Mouse (Mus musculus): Measurements from ENCODE around the gene Ddx6.
"Not testable (repeated sequence)": the region's sequence is repeated elsewhere in the genome, so short reads cannot be mapped to it uniquely, and the experiment has no call there.

Ddx6 gene

DNA sequence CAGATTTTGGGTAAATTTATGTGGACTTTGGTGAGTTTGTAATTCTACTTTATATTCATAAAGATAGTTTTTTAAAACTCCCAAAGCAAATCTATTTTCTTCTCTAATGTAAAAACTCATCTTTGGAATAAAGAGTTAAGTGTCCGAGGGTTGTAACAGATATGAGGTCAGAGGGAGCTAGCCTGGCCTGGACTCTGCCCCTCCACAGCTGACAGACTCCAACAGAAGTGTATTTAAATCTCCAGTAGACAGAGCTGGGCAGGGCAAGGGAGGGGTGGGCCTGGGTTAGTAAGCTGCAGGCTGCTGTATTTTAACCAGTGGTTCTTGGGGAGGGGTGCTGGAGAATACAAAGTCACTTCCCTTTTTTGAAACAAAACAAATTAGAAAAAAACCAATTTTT is 35.3 kb downstream of the Ddx6 start:
- in situ Hi-C loops (cut with MboI; ENCODE audit: low sequenced_read_pairs) = not testable (repeated sequence)

DNA sequence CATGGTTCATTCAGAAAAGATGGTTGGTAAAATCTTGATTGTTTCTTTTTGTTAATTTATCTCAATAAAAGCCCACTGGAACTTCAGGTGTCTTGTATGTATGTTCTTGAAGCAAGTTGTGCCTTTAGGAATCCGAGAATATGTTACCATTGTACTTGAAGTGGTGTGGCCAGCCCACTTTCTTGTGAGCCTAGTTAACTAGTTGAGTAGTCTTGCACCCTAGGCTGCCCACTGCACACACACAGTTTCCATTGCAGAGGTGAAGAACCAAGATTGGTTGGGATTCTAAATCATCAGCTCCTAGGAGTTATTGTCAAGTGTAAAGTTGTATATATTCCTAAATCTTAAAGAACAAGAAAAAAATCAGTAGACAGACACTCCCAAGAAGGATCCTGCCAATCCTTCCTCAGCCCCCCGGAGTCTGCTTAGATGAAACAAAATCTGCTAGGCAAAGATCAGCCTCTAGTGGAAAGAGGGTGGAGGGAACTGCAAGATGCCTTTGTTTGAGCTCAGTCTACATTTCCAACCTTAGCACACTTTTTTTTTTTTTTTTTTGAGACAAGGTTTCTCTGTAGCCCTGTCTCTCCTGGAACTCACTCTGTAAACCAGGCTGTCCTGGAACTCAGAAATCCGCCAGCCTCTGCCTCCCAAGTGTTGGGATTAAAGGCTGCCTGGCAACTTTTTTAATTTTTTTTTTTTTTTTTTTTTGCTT is 36.1 kb downstream of the Ddx6 start:
- in situ Hi-C loops (cut with MboI; ENCODE audit: low sequenced_read_pairs) = no loop called here

DNA sequence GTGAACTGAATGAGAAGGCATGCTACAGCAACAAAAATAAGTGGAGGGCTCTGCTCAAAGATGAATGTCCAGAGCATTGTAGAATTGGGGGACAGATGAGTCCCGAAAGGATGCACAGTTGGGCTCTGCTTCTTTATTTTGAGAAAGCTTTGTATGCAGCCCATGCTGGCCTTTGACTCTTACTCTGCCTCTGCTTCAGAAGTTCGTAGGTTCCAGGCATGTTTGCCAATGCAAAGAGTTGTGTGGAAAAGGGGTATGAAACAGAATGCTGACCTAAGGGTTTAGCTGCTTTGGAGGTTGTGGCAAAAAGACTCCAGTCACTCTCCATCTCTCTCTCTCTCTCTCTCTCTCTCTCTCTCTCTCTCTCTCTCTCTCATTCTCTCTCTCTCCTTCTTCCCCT is 36.9 kb downstream of the Ddx6 start:
- in situ Hi-C loops (cut with MboI; ENCODE audit: low sequenced_read_pairs) = no loop called here

DNA sequence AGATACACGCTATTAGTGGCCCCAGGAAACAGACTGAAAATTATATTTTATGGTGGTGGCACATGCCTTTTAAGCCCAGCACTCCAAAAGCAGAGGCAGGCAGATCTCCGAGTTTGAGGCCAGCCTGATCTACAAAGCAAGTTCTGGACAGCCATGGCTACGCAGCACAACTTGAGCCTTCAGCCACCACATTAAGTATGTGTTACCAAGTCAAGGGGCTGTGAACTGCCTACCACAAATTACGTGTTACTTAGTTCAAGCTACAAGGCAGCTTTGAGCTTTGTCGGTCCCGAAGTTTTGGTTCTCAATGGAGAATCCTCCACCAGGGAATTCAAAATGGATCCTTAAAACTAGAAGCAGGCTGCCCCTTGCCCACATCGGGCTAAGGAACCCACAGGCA is 38.4 kb downstream of the Ddx6 start:
- in situ Hi-C loops (cut with MboI; ENCODE audit: low sequenced_read_pairs) = no loop called here

DNA sequence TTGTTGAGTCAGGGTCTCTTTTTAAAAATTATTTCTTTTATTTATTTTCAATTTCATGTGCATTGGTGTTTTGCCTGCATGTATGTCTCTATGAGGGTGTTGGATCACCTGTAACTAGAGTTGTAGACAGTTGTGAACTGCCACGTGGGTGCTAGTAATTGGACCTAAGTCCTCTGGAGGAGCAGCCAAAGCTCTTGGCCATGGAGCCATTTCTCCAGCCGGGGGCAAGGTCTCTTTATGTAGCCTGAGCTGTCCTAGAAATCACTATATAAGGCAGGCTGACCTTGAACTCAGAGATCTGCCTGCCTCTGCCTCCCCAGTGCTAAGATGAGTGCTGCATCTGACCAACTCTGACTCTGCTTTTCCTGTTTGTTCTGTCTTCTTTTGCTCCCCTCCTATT is 39.5 kb downstream of the Ddx6 start:
- in situ Hi-C loops (cut with MboI; ENCODE audit: low sequenced_read_pairs) = no loop called here

DNA sequence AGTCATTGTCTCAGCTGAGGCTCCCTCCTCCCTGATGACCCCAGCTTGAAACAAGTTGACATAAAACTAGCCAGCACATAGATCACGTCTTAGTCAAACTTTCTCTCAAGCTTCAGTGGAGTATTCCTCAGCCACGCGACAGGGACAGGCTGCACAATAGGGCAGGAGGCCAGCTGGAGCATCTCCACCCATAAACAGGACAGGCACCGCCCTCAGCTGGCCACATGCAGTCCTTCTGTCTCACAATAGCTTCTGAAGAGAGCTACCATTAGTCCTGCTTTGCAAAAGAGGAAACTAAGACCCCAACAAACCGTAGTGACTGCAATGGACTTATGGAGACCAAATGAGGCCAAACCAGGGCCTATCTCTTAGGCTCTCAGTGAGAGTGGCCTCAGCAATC is 40.8 kb downstream of the Ddx6 start:
- in situ Hi-C loops (cut with MboI; ENCODE audit: low sequenced_read_pairs) = no loop called here

DNA sequence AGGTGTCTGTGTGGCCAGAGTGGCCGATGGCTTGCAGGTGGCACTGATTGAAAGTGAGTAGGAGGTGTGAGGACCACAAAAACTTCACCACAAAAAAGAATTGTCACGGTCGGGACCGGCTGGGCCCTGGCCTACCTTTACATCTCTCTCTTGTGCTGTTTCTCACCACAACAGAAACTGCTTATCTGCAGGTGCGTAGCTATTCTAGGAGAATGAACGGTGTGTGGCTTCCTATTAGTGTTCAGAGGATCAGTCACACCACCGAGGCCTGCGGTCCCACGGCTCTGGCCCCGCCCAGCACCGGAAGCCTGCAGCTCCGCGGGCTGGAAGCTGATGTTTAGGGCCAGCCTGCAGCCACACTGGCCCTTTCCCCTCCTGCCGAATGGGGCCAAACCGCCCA is 41.2 kb downstream of the Ddx6 start:
- in situ Hi-C loops (cut with MboI; ENCODE audit: low sequenced_read_pairs) = no loop called here

DNA sequence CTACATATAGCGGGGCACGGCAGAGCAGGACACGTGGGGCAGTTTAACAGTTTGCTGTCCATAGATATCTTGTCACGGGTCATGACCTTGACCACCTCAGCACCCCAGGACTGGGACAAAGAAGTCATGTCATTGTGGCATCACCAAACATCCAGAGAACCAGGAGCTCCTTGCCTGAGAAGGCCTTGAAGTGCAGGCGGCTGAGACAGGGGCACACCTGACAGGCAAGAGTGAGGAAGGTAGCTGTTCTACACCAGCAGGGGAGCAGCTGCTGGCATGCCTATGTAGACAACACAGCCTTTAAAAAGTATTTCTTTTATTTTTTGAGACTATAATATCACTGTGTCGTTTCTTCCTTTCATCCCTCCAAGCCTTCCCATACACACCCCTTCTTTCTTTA is 41.7 kb downstream of the Ddx6 start:
- in situ Hi-C loops (cut with MboI; ENCODE audit: low sequenced_read_pairs) = no loop called here

DNA sequence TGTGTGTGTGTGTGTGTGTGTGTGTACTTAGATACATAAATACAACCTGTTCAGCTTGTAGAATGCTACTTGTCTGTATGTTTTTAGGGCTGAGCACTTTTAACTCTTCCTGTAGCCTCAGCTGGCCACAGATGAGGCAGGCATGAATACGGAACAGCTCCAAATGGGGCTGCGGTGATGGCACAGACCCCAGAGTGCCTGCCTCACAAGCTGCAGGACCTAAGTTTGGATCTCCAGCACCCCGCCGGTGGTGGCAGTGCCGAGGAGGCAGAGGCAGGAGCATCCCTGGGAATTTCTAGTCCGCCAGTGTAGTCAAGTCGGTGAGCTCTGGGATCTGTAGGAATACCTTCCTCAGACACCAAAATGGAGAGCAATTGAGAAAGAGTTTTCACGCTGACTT is 42.3 kb downstream of the Ddx6 start:
- in situ Hi-C loops (cut with MboI; ENCODE audit: low sequenced_read_pairs) = no loop called here

DNA sequence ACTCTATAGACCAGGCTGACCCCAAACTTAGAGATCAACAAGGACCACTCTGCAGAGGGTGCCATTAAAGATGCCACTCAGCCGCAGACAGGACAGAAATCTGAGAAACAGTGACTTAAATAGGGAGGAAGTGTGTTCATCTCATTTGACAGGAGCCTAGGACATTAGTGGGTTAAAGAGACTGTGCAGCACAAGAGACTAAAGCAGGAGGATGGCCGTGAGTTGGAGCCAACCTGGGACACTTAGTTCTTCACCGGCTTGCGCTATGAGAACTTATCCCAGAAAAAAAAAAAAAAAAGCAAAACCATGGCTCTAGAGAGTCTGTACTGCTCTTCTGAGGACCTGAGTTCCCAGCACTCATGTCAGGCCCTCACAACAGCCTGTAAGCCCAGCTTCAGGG is 43.0 kb downstream of the Ddx6 start:
- in situ Hi-C loops (cut with MboI; ENCODE audit: low sequenced_read_pairs) = no loop called here

DNA sequence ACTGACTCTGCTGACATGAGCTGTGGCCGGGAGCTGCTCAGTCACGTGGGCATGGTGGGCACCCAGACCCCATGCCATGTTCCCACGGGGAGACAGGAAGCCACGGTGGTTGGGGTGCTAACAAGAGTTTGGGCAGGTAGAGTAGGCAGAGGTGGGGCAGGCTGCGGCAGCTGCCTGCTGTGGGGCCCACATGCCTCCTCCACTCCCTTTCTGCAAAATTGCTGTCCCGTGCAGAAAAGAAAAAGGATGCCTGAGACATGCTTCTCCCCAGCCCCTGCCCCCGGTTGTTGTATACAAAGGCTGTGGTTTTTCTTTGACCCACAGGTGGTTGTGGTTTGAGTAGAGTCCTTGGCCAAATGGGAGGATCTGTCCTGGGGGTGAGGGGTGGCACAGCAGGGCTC is 44.2 kb downstream of the Ddx6 start:
- in situ Hi-C loops (cut with MboI; ENCODE audit: low sequenced_read_pairs) = no loop called here

DNA sequence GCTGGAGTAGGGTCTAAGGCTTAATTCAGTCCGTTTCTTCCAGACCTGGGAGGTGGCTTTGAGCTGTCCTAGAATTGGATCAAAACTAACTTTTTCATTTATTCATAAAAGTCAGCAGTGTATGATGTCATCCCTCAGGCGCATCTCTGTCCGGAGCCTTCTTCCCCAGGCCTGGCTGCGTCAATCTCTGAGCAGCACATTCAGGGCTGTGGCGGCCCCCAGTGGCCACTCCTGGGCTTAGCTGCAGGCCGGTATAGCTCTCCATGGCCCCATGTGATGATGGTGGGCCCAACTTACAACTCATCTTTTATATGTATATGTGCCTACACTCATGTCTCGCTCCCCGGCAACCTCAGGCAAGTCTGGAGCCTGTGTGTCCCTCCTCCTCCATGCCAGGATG is 47.3 kb downstream of the Ddx6 start:
- in situ Hi-C loops (cut with MboI; ENCODE audit: low sequenced_read_pairs) = no loop called here

DNA sequence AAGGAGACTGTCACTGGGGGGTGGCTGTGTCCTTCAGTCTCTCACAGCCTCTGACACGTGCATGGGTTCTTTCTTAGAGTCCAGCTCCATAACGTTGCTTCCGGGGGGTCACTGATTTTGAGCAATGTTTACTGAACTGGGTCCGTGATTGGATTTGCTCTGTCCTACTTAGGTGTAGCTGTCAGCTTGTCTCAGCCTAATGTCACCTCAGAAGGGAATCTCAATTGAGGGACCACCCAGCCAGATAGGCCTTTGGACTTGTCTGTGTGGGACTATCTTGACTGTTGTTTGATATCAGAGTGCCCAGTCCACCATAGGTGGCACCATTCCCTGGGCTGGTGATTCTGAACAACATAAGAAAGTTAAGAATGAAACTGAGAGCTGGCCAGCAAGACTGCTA is 49.2 kb downstream of the Ddx6 start:
- in situ Hi-C loops (cut with MboI; ENCODE audit: low sequenced_read_pairs) = no loop called here

DNA sequence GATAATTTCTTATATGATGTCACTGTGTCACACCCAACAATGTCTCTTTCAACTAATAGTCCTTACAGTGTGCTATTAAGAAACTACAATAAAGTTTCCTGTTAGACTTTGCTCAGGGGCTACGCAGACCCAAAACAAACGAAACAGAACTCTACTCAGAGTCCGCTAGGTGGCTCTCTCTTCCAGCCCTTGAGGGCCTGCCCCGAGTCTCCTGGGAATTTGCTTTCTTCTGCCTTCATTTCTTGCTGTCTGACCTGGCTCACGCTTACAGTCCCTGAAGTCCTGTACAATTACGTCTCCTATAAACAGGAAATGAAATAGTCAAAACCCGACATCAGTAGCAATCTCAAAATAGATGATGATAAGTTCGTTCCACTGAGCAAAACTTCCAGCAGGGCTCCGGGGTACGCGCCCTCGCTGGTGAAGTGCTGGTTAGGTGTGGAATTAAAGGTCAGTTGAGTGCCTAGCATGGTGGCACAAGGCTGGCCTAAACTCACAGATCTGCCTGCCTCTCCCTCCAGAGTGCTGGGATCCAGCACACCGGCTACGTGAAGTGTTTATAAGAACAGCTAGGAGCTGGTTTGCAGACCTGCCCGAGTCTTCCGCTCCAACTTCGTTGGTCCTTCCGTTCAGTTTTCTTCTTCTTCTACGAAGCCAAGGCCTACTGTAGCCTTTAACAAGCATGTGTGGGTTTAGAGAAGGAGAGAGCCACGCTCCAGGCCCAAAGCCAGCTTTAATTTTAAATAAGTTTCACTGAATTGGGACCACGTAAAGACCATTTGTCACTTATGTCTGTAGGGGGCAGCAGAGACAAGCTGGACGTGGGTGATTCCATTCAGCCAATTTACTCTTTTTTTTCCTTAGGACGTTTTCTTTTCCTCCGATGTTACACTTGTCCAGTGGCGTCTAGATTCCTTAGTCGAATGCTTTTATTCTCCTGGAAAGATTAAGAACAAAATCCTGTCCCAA is 50.7 kb downstream of the Ddx6 start:
- in situ Hi-C loops (cut with MboI; ENCODE audit: low sequenced_read_pairs) = no loop called here

DNA sequence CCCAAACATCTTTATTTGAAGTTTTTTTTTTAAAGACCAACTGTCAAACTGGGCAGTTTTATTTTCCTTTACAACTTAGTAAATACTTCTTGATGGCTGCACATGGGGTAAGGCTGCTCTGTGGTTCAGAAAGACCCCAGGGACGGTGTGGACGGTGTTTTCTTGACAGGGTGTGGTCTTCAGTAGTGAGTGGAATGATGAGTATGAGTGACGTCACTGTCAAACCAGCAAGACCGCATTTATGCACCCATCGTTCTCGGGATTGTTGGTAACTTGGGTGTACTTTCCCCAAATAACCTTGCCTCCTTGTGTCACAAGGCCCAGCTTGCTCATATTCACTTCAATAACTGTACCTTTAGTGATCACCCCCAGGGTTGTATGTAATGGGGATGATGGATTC is 59.0 kb downstream of the Ddx6 start:
- in situ Hi-C loops (cut with MboI; ENCODE audit: low sequenced_read_pairs) = no loop called here

DNA sequence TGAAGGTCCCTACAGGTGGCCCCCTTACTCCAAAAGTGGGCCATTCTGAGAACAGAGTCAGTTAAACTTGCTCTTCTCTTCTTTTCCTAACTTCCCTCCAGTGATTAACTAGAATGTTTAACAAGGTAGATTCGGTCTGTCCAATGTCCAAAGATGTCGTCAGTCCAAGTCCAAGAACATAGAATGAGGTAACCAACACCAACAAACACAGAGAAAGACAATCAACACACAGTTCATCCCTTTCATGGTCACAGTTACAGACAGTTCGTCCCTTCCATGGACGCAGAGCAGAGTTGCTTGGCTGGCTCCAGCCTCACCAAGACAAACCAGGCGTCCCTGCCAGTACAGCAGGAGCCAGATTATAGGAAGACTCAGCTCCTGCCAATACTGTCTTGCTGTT is 66.7 kb downstream of the Ddx6 start:
- in situ Hi-C loops (cut with MboI; ENCODE audit: low sequenced_read_pairs) = no loop called here

DNA sequence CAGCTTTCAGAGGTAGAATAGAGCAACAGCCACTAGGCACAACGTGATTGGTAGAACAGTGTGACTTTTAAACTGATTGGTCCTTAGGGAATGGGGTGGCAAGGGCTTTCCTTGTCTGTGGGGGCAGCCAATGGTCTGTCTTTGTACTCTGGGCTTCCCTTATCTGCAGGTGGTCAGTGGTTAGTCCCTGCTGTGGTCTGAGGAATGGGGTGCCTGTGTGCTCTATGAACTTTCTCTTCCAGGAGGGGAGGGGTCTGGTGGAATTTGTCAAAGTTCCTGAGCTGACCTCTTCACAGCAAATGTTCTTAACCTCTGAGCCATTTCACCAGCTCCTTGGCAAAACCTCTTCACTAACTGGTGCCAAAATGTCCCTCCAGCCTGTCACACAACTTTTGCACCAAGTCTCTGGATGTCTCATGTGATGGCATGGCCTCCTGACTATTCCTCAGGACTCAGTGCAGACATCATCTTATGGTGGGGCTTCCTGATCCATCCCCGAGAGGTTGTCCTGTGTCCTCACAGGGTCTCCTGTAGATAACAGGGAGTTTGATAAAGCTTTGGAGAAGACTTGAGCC is 67.7 kb downstream of the Ddx6 start:
- in situ Hi-C loops (cut with MboI; ENCODE audit: low sequenced_read_pairs) = no loop called here

DNA sequence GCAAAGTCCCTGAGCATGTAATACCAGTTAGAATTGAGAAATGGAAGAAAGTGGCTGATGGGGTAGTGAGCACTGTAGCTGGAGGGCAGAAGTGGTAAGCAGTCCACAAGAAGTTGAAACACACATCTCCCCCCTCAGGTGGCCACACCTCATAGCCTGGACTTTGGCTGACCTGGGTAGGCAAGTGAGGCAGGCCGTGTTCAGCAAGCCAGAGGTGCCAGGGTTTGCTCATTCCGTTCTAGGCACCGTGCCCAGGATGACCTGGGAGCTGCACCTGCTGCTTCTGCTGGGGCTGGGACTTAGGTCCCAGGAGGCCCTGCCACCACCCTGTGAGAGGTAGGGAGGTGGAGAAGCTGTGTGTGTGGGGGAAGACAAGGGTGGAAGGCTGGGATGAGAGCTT is 68.3 kb downstream of the Ddx6 start, which contains the start of gene Treh:
TSS of gene Treh (plus strand) at position 229 of the 400 bp plus-strand sequence.
- in situ Hi-C loops (cut with MboI; ENCODE audit: low sequenced_read_pairs) = no loop called here

DNA sequence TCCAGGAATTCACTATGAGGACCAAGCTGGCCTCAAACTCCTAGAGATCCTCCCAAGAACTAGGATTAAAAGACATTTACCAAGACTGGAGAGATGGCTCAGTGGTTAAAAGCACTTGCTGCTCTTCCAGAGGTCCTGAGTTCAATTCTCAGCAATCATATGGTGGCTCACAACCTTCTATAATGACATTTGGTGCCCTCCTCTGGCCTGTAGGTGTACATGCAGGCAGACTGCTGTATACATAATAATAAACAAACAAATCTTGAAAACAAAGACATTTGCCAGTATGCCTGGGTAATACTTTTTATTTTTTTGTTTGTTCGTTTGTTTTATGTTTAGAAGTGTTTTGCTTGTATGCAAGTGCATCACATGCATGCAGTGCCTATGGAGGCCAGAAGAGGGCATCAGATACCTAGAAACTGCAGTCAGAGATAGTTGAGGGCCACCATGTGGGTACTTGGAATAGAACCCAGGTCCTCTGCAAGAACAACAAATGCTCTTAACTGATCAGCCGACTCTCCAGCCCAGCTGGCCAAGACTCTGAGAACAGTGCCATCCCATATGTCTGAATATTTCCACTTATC is 73.7 kb downstream of the Ddx6 start:
- in situ Hi-C loops (cut with MboI; ENCODE audit: low sequenced_read_pairs) = no loop called here

DNA sequence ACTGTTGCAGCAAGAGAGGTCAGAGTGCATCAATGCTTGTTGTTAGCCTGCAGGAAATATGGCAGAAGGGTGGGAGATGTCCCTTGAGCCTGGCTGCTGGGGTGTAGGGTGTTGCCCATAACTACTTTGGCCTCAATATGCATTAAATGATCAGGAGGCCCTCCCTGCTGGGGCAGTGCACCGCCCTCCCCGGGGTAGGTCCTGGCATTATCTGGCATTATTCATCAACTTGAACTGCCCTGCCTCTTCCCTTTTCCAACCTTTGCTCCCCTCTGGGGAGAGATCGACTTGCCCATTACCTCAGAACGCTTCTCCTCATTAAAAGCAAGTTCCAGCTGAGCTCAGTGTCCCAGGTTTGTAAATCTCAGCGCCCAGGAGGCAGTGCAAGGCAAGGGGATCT is 74.9 kb downstream of the Ddx6 start:
- in situ Hi-C loops (cut with MboI; ENCODE audit: low sequenced_read_pairs) = no loop called here

DNA sequence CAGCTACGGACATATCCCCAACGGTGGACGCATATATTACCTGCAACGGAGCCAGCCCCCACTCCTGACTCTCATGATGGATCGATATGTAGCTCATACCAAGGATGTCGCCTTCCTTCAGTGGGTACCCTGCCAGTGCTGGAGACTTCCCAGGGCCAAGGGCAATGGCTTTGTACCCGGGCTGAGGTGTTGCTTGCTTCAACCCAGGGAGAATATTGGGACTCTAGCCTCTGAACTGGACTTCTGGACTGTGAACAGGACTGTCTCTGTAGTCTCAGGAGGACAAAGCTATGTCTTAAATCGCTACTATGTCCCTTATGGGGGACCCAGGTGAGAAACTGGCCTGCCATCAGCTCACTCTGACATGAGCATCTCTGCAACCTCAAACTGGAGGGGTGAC is 78.4 kb downstream of the Ddx6 start:
- in situ Hi-C loops (cut with MboI; ENCODE audit: low sequenced_read_pairs) = no loop called here

Measured in CH12F3 (cell line).